Mouse (Mus musculus) right cerebral cortex, postnatal 36 days (tissue): ENCODE measurements around the gene Tma16.

Experiments used
- DNase-seq, 2 experiments: peaks; one replicate each; pipeline ENCODE4 v3.0.0; 2022; ENCODE audit warnings: low spot score in 2 of 2, mixed read lengths in 1 of 2

Tma16 gene

GRCm38 (mm10) chr8:66486084-66486763 is at the start of gene Tma16:
TSS of gene Tma16 (minus strand) at chr8:66486530.
- peak; percentile 60 to 70 for DNase-seq

- DNase-seq, result no peak
Measured at GRCm38 (mm10) chr8:66520576-66520975, 34.2 kb upstream of the Tma16 start.

GRCm38 (mm10) chr8:66519149-66519548 is 32.8 kb upstream of the Tma16 start:
- no peak for DNase-seq

GRCm38 (mm10) chr8:66511537-66511936 is 25.2 kb upstream of the Tma16 start, which contains the start of gene Tktl2:
TSS of gene Tktl2 (plus strand) at chr8:66511756.
- DNase-seq, result no peak

- DNase-seq, result no peak
Measured at GRCm38 (mm10) chr8:66503381-66503780, 17.1 kb upstream of the Tma16 start.

GRCm38 (mm10) chr8:66496998-66497577 is 10.8 kb upstream of the Tma16 start:
- DNase-seq, result no peak

- peak; percentile 58 to 73 for DNase-seq
Measured at GRCm38 (mm10) chr8:66495726-66496125, 9.4 kb upstream of the Tma16 start.

GRCm38 (mm10) chr8:66494496-66494895 is 8.2 kb upstream of the Tma16 start:
- DNase-seq, result no peak

GRCm38 (mm10) chr8:66490624-66491023 is 4.3 kb upstream of the Tma16 start:
- DNase-seq, result no peak

- DNase-seq, result no peak
Measured at GRCm38 (mm10) chr8:66488556-66488955, 2.2 kb upstream of the Tma16 start.

- no peak for DNase-seq
Measured at GRCm38 (mm10) chr8:66476880-66477279, 9.4 kb downstream of the Tma16 start.

GRCm38 (mm10) chr8:66469821-66470220 is 16.5 kb downstream of the Tma16 start:
- no peak for DNase-seq

- DNase-seq, result no peak
Measured at GRCm38 (mm10) chr8:66457057-66457456, 29.3 kb downstream of the Tma16 start.

- DNase-seq, result no peak
Measured at GRCm38 (mm10) chr8:66450691-66451090, 35.6 kb downstream of the Tma16 start.

- DNase-seq, result no peak
Measured at GRCm38 (mm10) chr8:66445351-66445750, 41.0 kb downstream of the Tma16 start.

- no peak for DNase-seq
Measured at GRCm38 (mm10) chr8:66444141-66444540, 42.2 kb downstream of the Tma16 start.

- DNase-seq, result peak; percentile 6 to 22
Measured at GRCm38 (mm10) chr8:66442778-66443177, 43.6 kb downstream of the Tma16 start.

- no peak for DNase-seq
Measured at GRCm38 (mm10) chr8:66441123-66441522, 45.2 kb downstream of the Tma16 start.

- no peak for DNase-seq
Measured at GRCm38 (mm10) chr8:66438468-66438867, 47.9 kb downstream of the Tma16 start.

- no peak for DNase-seq
Measured at GRCm38 (mm10) chr8:66437929-66438328, 48.4 kb downstream of the Tma16 start.

- DNase-seq, result no peak
Measured at GRCm38 (mm10) chr8:66436804-66437203, 49.5 kb downstream of the Tma16 start.

- DNase-seq, result no peak
Measured at GRCm38 (mm10) chr8:66433577-66433976, 52.8 kb downstream of the Tma16 start.

GRCm38 (mm10) chr8:66430639-66431038 is 55.7 kb downstream of the Tma16 start:
- DNase-seq, result no peak
